Mouse (Mus musculus): ENCODE measurements around the gene Dcun1d1. TPM values are rescaled to one million over a fixed set of nuclear protein-coding genes. Genes with fewer than 3 reads are reported as not detected.

The Dcun1d1 gene
- polyA plus RNA-seq, 1 experiment: 333 TPM

- Histone ChIP-seq H3K4me3 (ENCODE audit: control insufficient read depth, low read depth, low read length) (no peak overlapping the region), H3K27ac (ENCODE audit: control insufficient read depth, insufficient read depth, low read depth, low read length) (no peak overlapping the region), H3K27me3 (ENCODE audit: control insufficient read depth, insufficient read depth, low read length) (no peaks in the 10 kb centered on the region), H3K4me1 (ENCODE audit: control insufficient read depth, insufficient read depth, low read length) (no peaks in the 10 kb centered on the region), H3K36me3 (ENCODE audit: control insufficient read depth, insufficient read depth, low read length) (no peaks in the 10 kb centered on the region)
- TF ChIP-seq CTCF (IDR thresholded peaks at IDR 0.05; ENCODE audit: control insufficient read depth, insufficient read depth, insufficient replicate concordance, low read depth, low read length): no peak
- no peak for TF ChIP-seq POLR2A (IDR thresholded peaks at IDR 0.05; ENCODE audit: control insufficient read depth, low read depth, low read length)
Measured at GRCm38 (mm10) chr3:35953816-35954215, 16.6 kb upstream of the Dcun1d1 start.

GRCm38 (mm10) chr3:35953184-35953583, 15.9 kb upstream of the Dcun1d1 start:
- no peak overlapping the region for H3K27ac ChIP-seq (ENCODE audit: control insufficient read depth, insufficient read depth, low read depth, low read length)
- H3K4me1 ChIP-seq (ENCODE audit: control insufficient read depth, insufficient read depth, low read length): no peaks in the 10 kb centered on the region
- TF ChIP-seq CTCF (IDR thresholded peaks at IDR 0.05; ENCODE audit: control insufficient read depth, insufficient read depth, insufficient replicate concordance, low read depth, low read length): no peak
- TF ChIP-seq POLR2A (IDR thresholded peaks at IDR 0.05; ENCODE audit: control insufficient read depth, low read depth, low read length): no peak
- H3K4me3 ChIP-seq (ENCODE audit: control insufficient read depth, low read depth, low read length): no peak overlapping the region
- no peaks in the 10 kb centered on the region for H3K27me3 ChIP-seq (ENCODE audit: control insufficient read depth, insufficient read depth, low read length)
- no peaks in the 10 kb centered on the region for H3K36me3 ChIP-seq (ENCODE audit: control insufficient read depth, insufficient read depth, low read length)

GRCm38 (mm10) chr3:35948197-35948596, 11.0 kb upstream of the Dcun1d1 start:
- TF ChIP-seq POLR2A (IDR thresholded peaks at IDR 0.05; ENCODE audit: control insufficient read depth, low read depth, low read length): no peak
- no peak for TF ChIP-seq CTCF (IDR thresholded peaks at IDR 0.05; ENCODE audit: control insufficient read depth, insufficient read depth, insufficient replicate concordance, low read depth, low read length)
- no peaks in the 10 kb centered on the region for H3K27me3 ChIP-seq (ENCODE audit: control insufficient read depth, insufficient read depth, low read length)
- H3K4me1 ChIP-seq (ENCODE audit: control insufficient read depth, insufficient read depth, low read length): no peaks in the 10 kb centered on the region
- H3K36me3 ChIP-seq (ENCODE audit: control insufficient read depth, insufficient read depth, low read length): no peaks in the 10 kb centered on the region
- H3K4me3 ChIP-seq (ENCODE audit: control insufficient read depth, low read depth, low read length): no peak overlapping the region
- no peak overlapping the region for H3K27ac ChIP-seq (ENCODE audit: control insufficient read depth, insufficient read depth, low read depth, low read length)

GRCm38 (mm10) chr3:35940520-35941135, 3.4 kb upstream of the Dcun1d1 start:
- H3K36me3 ChIP-seq (ENCODE audit: control insufficient read depth, insufficient read depth, low read length): no peaks in the 10 kb centered on the region
- H3K27me3 ChIP-seq (ENCODE audit: control insufficient read depth, insufficient read depth, low read length): no peaks in the 10 kb centered on the region
- H3K27ac ChIP-seq (ENCODE audit: control insufficient read depth, insufficient read depth, low read depth, low read length): peak overlapping the region; percentile 57; the same call in 1 of the 2 replicates
- peak overlapping the region; percentile 64 for H3K4me3 ChIP-seq (ENCODE audit: control insufficient read depth, low read depth, low read length)
- no peaks in the 10 kb centered on the region for H3K4me1 ChIP-seq (ENCODE audit: control insufficient read depth, insufficient read depth, low read length)
- TF ChIP-seq POLR2A (IDR thresholded peaks at IDR 0.05; ENCODE audit: control insufficient read depth, low read depth, low read length) (no peak), CTCF (IDR thresholded peaks at IDR 0.05; ENCODE audit: control insufficient read depth, insufficient read depth, insufficient replicate concordance, low read depth, low read length) (no peak)

- peak overlapping the region; percentile 54 for H3K4me3 ChIP-seq (ENCODE audit: control insufficient read depth, low read depth, low read length)
- H3K27ac ChIP-seq (ENCODE audit: control insufficient read depth, insufficient read depth, low read depth, low read length): no peak overlapping the region; the same call in 1 of the 2 replicates
- TF ChIP-seq CTCF (IDR thresholded peaks at IDR 0.05; ENCODE audit: control insufficient read depth, insufficient read depth, insufficient replicate concordance, low read depth, low read length): no peak
- H3K36me3 ChIP-seq (ENCODE audit: control insufficient read depth, insufficient read depth, low read length): no peaks in the 10 kb centered on the region
- H3K27me3 ChIP-seq (ENCODE audit: control insufficient read depth, insufficient read depth, low read length): no peaks in the 10 kb centered on the region
- H3K4me1 ChIP-seq (ENCODE audit: control insufficient read depth, insufficient read depth, low read length): no peaks in the 10 kb centered on the region
Measured at GRCm38 (mm10) chr3:35940047-35940446, 2.8 kb upstream of the Dcun1d1 start.

GRCm38 (mm10) chr3:35933405-35933777, 3.9 kb downstream of the Dcun1d1 start:
- peak overlapping the region; percentile 87 for H3K27ac ChIP-seq (ENCODE audit: control insufficient read depth, insufficient read depth, low read depth, low read length)
- TF ChIP-seq POLR2A (IDR thresholded peaks at IDR 0.05; ENCODE audit: control insufficient read depth, low read depth, low read length) (no peak; the same call in 1 of the 2 replicates), CTCF (IDR thresholded peaks at IDR 0.05; ENCODE audit: control insufficient read depth, insufficient read depth, insufficient replicate concordance, low read depth, low read length) (no peak)

GRCm38 (mm10) chr3:35932735-35933404, 4.4 kb downstream of the Dcun1d1 start:
- Histone ChIP-seq H3K4me1 (ENCODE audit: control insufficient read depth, insufficient read depth, low read length) (peaks cover 2% of the 10 kb centered on the region), H3K27me3 (ENCODE audit: control insufficient read depth, insufficient read depth, low read length) (no peaks in the 10 kb centered on the region), H3K36me3 (ENCODE audit: control insufficient read depth, insufficient read depth, low read length) (no peaks in the 10 kb centered on the region), H3K4me3 (ENCODE audit: control insufficient read depth, low read depth, low read length) (peak overlapping the region; percentile 93), H3K27ac (ENCODE audit: control insufficient read depth, insufficient read depth, low read depth, low read length) (peak overlapping the region; percentile 87)
- TF ChIP-seq CTCF (IDR thresholded peaks at IDR 0.05; ENCODE audit: control insufficient read depth, insufficient read depth, insufficient replicate concordance, low read depth, low read length): no peak
- no peak for TF ChIP-seq POLR2A (IDR thresholded peaks at IDR 0.05; ENCODE audit: control insufficient read depth, low read depth, low read length)

More at GRCm38 (mm10) chr3:35933405-35933777, 3.9 kb downstream of the Dcun1d1 start:
- Histone ChIP-seq H3K4me1 (ENCODE audit: control insufficient read depth, insufficient read depth, low read length) (peaks cover 2% of the 10 kb centered on the region), H3K4me3 (ENCODE audit: control insufficient read depth, low read depth, low read length) (peak overlapping the region; percentile 93), H3K36me3 (ENCODE audit: control insufficient read depth, insufficient read depth, low read length) (no peaks in the 10 kb centered on the region), H3K27me3 (ENCODE audit: control insufficient read depth, insufficient read depth, low read length) (no peaks in the 10 kb centered on the region)
